8 mouse cellular contexts compared by ENCODE assay signal in the genomic region with DNA sequence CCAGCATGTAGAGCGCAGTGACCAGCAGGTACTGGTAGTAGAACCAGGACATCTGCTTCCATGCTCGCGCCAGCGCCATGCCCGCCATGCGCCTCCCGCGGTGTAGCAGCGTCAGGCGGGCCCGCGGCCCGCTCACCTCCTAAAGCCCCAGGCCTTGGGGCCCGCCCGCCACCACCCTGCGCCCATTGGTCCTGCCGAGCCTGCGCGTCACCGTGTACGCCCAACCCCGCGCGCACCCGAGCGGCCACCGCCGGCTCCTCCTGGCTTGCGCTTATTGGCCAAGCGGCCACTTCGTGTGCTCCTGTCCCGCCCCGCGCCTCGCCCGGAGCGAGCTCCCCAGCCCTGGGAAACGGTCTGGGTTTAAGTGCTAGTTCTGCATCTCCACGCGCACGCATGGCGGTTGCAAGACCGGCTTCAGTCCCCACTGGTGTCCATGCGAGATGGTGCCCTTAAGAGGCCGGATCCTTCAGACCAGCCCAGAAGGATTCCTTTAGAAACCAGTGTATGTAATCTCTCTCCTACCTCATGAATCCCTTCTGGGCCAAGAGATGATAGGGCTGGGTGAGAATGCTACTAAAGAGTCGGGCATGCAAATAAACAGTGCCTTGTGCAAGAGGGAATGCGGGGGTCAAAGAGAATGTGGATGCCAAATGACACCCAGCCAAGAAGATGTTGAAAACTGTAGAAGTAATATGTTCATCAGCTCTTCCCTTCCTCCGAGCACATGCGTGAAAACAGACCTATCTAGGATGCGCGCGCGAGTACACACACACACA. TPM values are rescaled to one million over a fixed set of nuclear protein-coding genes. Genes with fewer than 3 reads are reported as not detected.
DNase-seq lines count a peak whose midpoint lies in the region; ATAC-seq lines count a peak whose summit lies in the region.

A gene (minus strand): TSS at position 178 of the 776 bp plus-strand sequence.

- H3K36me3 ChIP-seq in hindbrain, embryonic 11.5 days (ENCODE audit: control insufficient read depth, insufficient read depth, low read length): no peaks in the 10 kb centered on the region

- H3K9me3 ChIP-seq in hindbrain, embryonic 11.5 days (ENCODE audit: control insufficient read depth, low read length): no peaks in the 10 kb centered on the region

- H3K4me3 ChIP-seq in hindbrain, embryonic 11.5 days (ENCODE audit: low read depth, low read length): peak within 1 kb of the TSS; percentile 66

- H3K4me1 ChIP-seq in hindbrain, embryonic 11.5 days (replicated peaks; ENCODE audit: control insufficient read depth, insufficient read depth, low read length): no peaks in the 10 kb centered on the region

- H3K9ac ChIP-seq in hindbrain, embryonic 11.5 days (ENCODE audit: low read depth, low read length): peak within 1 kb of the TSS; percentile 77

- no peaks in the 10 kb centered on the region for H3K27me3 ChIP-seq in hindbrain, embryonic 11.5 days (ENCODE audit: control insufficient read depth, insufficient read depth, low read length)

- 8% methylated on average over 52 of the region's 53 CpGs for WGBS in hindbrain, embryonic 11.5 days

- peak; percentile 96 for DNase-seq in MN1 (ENCODE audit: low spot score)
- peak; percentile 96 for DNase-seq in cerebellum, adult 9-10 months
- peak; percentile 88 to 97 for DNase-seq in frontal cortex, adult 2 months (ENCODE audit: extremely low spot score in 1 of 2, low spot score in 1 of 2)
- DNase-seq in hindbrain, embryonic 11.5 days (ENCODE audit: low spot score): peak; percentile 95
- DNase-seq in layer of hippocampus, postnatal 10 days (ENCODE audit: low spot score in 2 of 2): peak; percentile 93 to 97
- DNase-seq in lung, postnatal 10 days: peak; percentile 97
- peak; percentile 98 for DNase-seq in ovary, postnatal 36 days (ENCODE audit: low spot score)
- peak; percentile 95 for DNase-seq in thymus, postnatal 25 days

- ATAC-seq in hindbrain, embryonic 11.5 days (ENCODE audit: low FRiP score): peak; percentile 98

- H3K27ac ChIP-seq in hindbrain, embryonic 11.5 days (ENCODE audit: low read depth, low read length): peak within 1 kb of the TSS; percentile 73

- peak within 1 kb of the TSS; percentile 59 for H3K4me2 ChIP-seq in hindbrain, embryonic 11.5 days (replicated peaks; ENCODE audit: low read depth, low read length)

RNA-seq across cellular contexts. Expression of the gene that starts here (rescaled TPM):
- polyA plus RNA-seq in frontal cortex, adult 2 months (2012; rRNA removed): 55.3 and 56.0 TPM in 2 replicates
- 206 and 210 TPM in 2 replicates for polyA plus RNA-seq in hindbrain, embryonic 11.5 days (2014; fragmentation: Nextera tagmentation; extraction: Ambion mirVana)
- 10 to 100 TPM; 44.5 to 50.9 TPM for total RNA-seq in layer of hippocampus, postnatal 10 days (2021)

Comparison
In these comparisons a context has a peak if more than half of its experiments do, and no peak if none do; other contexts are left out.
1. Peak in every context shown above with its lines: DNase-seq, ATAC-seq, H3K4me3 ChIP-seq and H3K27ac ChIP-seq.